Mouse (Mus musculus) heart, postnatal 10 days (tissue): ENCODE measurements at regions not wholly inside any gene's neighbourhood (a gene's known extent, or its start where the extent isn't known, plus 50 kb on each side); places are given as distances from the start of the nearest gene placed in this dataset.

Source experiments
- DNase-seq, 2 experiments: peaks; one replicate each; pipeline ENCODE4 v3.0.0; 2021
- intact Hi-C: fragments of 180-260 bp; cut with DNase I; formaldehyde crosslinking; loops from one replicate; pipeline ENCODE4 v1.15.1; 2025

DNA sequence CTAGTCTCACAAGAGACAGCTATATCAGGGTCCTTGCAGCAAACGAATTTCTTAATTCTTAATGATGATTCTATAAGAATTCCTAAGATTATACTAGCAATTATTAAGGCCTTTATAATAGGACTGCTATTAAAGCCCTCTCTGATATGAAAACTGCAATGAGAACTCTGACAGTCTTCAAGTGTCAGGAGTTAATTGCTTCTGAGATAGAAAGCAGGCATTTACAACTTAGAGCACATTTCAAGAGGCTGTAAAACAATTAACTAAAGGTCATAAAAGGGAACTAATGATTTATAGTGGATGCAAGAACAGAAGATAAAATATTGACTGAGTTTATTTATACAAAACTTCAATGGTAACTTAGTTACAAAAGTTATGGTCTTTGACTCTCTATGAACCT, 84.9 kb upstream of the Phlpp1 start:
- intact Hi-C loops, result no loop called here
- no peak for DNase-seq

DNA sequence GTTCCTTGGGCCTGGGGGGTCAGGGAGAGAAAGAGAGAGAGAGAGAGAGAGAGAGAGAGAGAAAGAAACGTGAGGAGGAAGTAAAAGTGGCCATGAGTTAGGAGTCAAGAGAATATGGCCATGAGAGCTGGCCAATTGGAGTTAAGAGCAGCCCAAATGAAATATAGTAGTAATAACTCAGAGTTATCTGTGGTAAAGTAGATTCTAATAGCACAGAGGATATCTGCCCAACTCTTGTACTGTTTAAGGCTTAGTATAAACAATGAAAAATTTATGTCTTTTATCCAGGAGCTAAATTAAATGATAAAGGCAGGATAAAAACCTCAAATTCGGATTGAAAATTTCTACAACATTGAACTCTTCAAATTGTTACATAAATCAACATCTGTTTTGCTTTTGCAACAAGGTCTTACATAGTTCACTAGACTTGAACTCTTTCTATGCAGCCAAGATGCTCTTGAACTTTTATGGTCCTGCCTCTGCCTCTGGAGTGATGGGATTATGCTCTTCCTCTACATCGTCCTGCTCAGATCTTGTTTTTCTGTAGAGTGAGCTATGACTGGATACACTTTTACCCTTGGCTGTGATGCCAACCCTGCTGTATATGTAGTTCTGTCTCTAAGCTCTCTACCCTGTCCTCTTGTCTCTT, 78.5 kb upstream of the Phlpp1 start:
- no peak for DNase-seq
- intact Hi-C loops, result no loop called here

DNA sequence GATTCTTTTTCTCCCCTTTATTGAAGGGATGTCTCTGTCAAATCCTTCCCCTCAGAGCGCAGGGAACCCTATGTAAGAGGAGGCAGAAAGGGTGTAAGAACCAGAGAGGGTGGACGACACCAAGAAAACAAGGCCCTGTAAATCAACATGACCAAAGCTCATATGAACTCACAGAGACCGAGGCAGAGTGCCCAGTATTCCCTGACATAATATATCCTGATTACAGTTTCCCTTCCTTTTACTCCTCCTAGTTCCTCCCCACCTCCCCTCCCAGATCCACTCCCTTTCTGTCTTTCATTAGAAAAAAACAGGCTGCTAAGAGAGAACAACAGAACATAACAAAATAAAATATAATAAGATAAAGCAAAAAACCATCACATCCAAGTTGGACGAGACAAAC, 77.7 kb upstream of the Phlpp1 start:
- intact Hi-C loops, result no loop called here

DNA sequence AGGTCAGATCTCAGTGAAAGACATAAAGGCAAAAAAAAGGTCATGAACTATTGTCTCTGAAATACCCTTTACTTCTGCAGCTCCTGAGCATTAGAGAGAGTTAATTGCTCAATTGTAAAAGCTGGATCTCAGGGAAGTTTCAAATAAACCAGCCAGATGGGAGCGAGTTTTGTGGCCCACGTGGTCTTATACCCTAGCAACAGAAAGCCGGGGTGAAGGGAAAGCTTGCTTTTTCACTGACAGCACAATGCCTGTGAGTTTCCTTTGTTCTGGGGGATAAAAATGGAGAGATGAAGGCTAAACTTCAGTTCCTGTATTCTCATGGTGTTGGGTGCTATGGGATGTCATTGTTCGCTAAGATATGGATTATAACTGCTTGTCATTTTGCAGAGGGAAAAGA, 75.2 kb upstream of the Phlpp1 start:
- intact Hi-C loops, result no loop called here
- DNase-seq, result no peak

More for the DNA sequence above, 77.7 kb upstream of the Phlpp1 start:
- no peak for DNase-seq

DNA sequence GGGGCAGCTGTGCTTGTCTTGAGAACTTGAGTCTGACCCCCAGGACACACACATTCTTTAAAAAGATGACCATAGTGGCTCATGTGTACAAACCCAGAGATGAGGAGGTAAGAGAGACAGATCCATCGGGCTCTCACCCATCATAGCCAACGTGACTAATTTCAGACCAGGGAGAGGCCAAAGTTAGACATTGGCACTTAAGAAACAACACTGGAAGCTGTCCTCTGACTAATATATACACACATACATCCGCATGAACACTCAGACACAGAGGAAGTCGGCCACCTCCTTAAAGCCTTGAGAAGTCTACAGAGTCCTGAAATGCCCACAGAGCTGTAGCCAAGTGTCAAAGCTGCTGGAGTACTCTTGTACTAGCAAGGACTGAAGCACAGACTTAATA, 74.4 kb upstream of the Phlpp1 start:
- DNase-seq, result no peak
- intact Hi-C loops, result no loop called here

DNA sequence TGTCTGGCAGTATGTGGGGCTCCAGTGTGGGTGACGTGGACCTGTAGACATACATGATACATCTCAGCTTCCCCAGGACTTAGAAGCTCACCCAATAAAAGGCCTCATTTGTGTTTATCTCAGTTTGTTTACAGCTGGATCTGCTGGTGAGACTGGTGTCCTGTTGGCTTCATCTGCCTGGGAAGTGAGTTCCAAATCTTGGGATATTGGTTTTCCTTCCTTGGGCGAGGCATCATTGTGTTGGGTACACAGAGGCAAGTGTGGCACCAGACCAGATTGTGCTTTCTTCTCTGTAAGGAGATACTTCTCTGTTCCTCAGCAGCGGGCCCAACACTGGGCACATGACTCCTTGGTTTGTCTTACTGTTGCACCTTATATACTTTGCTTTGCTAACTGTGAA, 70.9 kb upstream of the Phlpp1 start:
- intact Hi-C loops, result no loop called here
- no peak for DNase-seq

DNA sequence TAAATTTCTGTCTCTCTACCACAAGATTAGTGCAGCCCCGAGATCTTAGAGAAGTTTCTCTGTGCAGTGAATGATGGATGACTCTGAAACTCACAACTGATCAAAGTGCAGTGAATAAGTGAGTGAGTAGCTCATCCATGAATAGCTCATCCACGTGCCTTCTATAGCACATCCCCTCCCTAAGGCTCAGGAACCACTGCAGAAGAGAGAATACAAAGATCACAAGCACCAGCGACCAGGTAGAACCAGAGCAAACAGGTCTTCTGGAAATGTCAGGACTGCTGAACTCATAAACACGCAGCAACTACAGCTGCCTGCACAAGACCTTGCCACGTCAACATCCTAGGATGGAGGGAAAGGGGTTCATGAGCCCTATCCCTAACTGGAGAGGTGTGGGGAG, 69.0 kb upstream of the Phlpp1 start:
- no peak for DNase-seq
- intact Hi-C loops, result no loop called here

DNA sequence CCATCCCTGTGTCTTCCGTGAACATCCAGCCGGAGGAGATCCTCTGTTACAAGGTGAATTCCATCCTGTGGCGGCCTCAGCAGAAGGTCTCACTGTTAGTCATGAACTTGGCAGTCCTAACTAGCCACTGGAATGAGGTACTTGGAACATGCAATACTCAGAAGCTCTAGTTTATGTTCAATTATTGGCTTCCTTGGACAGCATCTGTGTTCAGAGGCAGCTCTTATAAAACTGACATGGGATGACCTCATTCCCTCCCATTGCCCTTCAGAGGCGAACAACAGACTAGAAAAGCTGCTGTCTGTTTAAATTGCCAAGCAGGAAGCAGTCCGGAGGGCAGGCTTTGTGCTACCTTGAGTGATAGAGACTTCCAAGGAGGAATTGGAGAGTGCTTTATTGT, 62.5 kb upstream of the Phlpp1 start:
- intact Hi-C loops, result no loop called here
- peak in 1 of 2 experiments; percentile 9 for DNase-seq
